Mouse (Mus musculus): ENCODE data around the gene Ackr3. TPM values are rescaled to one million over a fixed set of nuclear protein-coding genes. Genes with fewer than 3 reads are reported as not detected.
A peak's percentile ranks its signal among the peaks of the same experiment; 100 is the strongest.

Ackr3 gene
- polyA plus RNA-seq, 1 experiment from 2014 or later, result 14.6 TPM

DNA sequence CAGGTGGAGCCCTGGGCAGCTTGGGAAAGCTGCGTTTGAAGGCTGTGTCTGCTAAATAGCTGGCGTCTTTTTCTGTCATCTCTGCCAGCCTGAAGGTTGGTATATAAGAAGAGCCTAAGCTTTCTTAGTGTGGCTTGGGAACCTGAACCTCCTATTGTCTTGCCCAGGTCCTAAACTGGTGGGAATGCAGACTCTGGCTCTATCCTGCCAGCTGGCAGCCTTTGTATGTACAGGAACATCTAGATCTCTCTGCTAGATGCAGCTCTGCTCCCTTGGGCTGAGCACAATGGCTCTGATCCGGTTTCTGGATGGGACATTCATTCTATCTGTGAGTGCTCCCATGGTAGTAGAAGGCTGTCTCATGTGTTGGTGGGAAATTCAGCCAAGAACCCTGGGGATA, 2.9 kb downstream of the Ackr3 start:
- H3K9ac ChIP-seq (ENCODE audit: low read length), result peak overlapping the region; percentile 38; the same call in 1 of the 2 replicates
- no peak overlapping the region for H3K27ac ChIP-seq (replicated peaks)
- H3K4me1 ChIP-seq (replicated peaks; ENCODE audit: control insufficient read depth, insufficient read depth), result peaks cover 12% of the 10 kb centered on the region
- peak overlapping the region; percentile 65 for H3K4me2 ChIP-seq (replicated peaks; ENCODE audit: low read depth)
- no peak for TF ChIP-seq EP300 (optimal IDR thresholded peaks at IDR 0.05)
- no peak for TF ChIP-seq CTCF (IDR thresholded peaks at IDR 0.05; ENCODE audit: low read depth)
- H3K27me3 ChIP-seq (ENCODE audit: control insufficient read depth, insufficient read depth, low read length), result no peaks in the 10 kb centered on the region
- H3K9me3 ChIP-seq (ENCODE audit: control insufficient read depth, low read length), result no peaks in the 10 kb centered on the region
- 0 out of 2 replicates have a peak overlapping the region, but pooled peaks have one; percentile 10 for H3K4me3 ChIP-seq (ENCODE audit: low read depth, low read length)
- 41% methylated on average over 3 of the region's 3 CpGs for WGBS
- no peak for DNase-seq (ENCODE audit: low spot score)
- H3K36me3 ChIP-seq (ENCODE audit: control insufficient read depth, insufficient read depth, low read length), result no peaks in the 10 kb centered on the region
- no peak for ATAC-seq (ENCODE audit: low FRiP score, low TSS enrichment)

DNA sequence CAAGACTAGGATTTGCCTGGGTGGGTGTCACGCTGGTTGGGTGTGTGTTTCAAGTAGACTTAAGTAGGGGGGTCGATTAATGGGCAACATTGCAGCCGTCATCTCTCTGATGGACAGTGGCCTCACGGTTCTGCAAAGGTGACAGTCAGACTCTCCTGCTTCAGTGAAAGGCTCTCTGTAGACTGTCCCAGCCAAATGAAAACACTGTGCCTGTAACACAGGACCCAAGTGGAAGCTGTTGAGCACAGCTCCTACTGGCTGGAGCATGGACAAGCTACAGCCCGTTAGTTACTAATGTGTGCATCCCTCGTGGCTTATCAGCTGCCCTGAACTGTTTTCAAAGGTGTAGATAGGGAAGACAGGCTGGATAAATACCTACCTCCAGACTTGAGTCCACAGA, 3.5 kb downstream of the Ackr3 start:
- Histone ChIP-seq H3K27me3 (ENCODE audit: control insufficient read depth, insufficient read depth, low read length) (no peaks in the 10 kb centered on the region), H3K9ac (ENCODE audit: low read length) (no peak overlapping the region), H3K9me3 (ENCODE audit: control insufficient read depth, low read length) (no peaks in the 10 kb centered on the region), H3K27ac (replicated peaks) (no peak overlapping the region), H3K4me3 (ENCODE audit: low read depth, low read length) (no peak overlapping the region), H3K36me3 (ENCODE audit: control insufficient read depth, insufficient read depth, low read length) (no peaks in the 10 kb centered on the region), H3K4me1 (replicated peaks; ENCODE audit: control insufficient read depth, insufficient read depth) (peaks cover 12% of the 10 kb centered on the region), H3K4me2 (replicated peaks; ENCODE audit: low read depth) (peak overlapping the region; percentile 65)
- WGBS, result 53% methylated on average over 6 of the region's 6 CpGs
- ATAC-seq (ENCODE audit: low FRiP score, low TSS enrichment) (no peak), DNase-seq (ENCODE audit: low spot score) (no peak)
- no peak for TF ChIP-seq CTCF (IDR thresholded peaks at IDR 0.05; ENCODE audit: low read depth)
- TF ChIP-seq EP300 (optimal IDR thresholded peaks at IDR 0.05), result no peak

GRCm38 (mm10) chr1:90207739-90208502, 4.1 kb downstream of the Ackr3 start:
- Histone ChIP-seq H3K4me1 (replicated peaks; ENCODE audit: control insufficient read depth, insufficient read depth) (peaks cover 12% of the 10 kb centered on the region), H3K9ac (ENCODE audit: low read length) (no peak overlapping the region), H3K36me3 (ENCODE audit: control insufficient read depth, insufficient read depth, low read length) (no peaks in the 10 kb centered on the region), H3K27ac (replicated peaks) (no peak overlapping the region), H3K4me3 (ENCODE audit: low read depth, low read length) (no peak overlapping the region), H3K27me3 (ENCODE audit: control insufficient read depth, insufficient read depth, low read length) (no peaks in the 10 kb centered on the region), H3K4me2 (replicated peaks; ENCODE audit: low read depth) (peak overlapping the region; percentile 35; the same call in 1 of the 2 replicates), H3K9me3 (ENCODE audit: control insufficient read depth, low read length) (no peaks in the 10 kb centered on the region)
- 58% methylated on average over 6 of the region's 6 CpGs for WGBS
- ATAC-seq (ENCODE audit: low FRiP score, low TSS enrichment) (no peak), DNase-seq (ENCODE audit: low spot score) (no peak)
- TF ChIP-seq CTCF (IDR thresholded peaks at IDR 0.05; ENCODE audit: low read depth) (no peak), EP300 (optimal IDR thresholded peaks at IDR 0.05) (no peak)

GRCm38 (mm10) chr1:90208503-90208860, 4.7 kb downstream of the Ackr3 start:
- no peaks in the 10 kb centered on the region for H3K27me3 ChIP-seq (ENCODE audit: control insufficient read depth, insufficient read depth, low read length)
- no peak overlapping the region for H3K9ac ChIP-seq (ENCODE audit: low read length)
- no peak overlapping the region for H3K27ac ChIP-seq (replicated peaks)
- ATAC-seq (ENCODE audit: low FRiP score, low TSS enrichment) (no peak), DNase-seq (ENCODE audit: low spot score) (no peak)
- WGBS, result 56% methylated on average over 9 of the region's 9 CpGs
- no peaks in the 10 kb centered on the region for H3K9me3 ChIP-seq (ENCODE audit: control insufficient read depth, low read length)
- peak overlapping the region; percentile 35 for H3K4me2 ChIP-seq (replicated peaks; ENCODE audit: low read depth)
- no peaks in the 10 kb centered on the region for H3K36me3 ChIP-seq (ENCODE audit: control insufficient read depth, insufficient read depth, low read length)
- H3K4me3 ChIP-seq (ENCODE audit: low read depth, low read length), result peak overlapping the region; percentile 15; the same call in 1 of the 2 replicates
- TF ChIP-seq EP300 (optimal IDR thresholded peaks at IDR 0.05) (no peak), CTCF (IDR thresholded peaks at IDR 0.05; ENCODE audit: low read depth) (no peak)
- H3K4me1 ChIP-seq (replicated peaks; ENCODE audit: control insufficient read depth, insufficient read depth), result peaks cover 12% of the 10 kb centered on the region

- Histone ChIP-seq H3K4me2 (replicated peaks; ENCODE audit: low read depth) (peak overlapping the region; percentile 35), H3K9ac (ENCODE audit: low read length) (no peak overlapping the region), H3K36me3 (ENCODE audit: control insufficient read depth, insufficient read depth, low read length) (no peaks in the 10 kb centered on the region), H3K27ac (replicated peaks) (no peak overlapping the region), H3K9me3 (ENCODE audit: control insufficient read depth, low read length) (no peaks in the 10 kb centered on the region), H3K27me3 (ENCODE audit: control insufficient read depth, insufficient read depth, low read length) (no peaks in the 10 kb centered on the region), H3K4me3 (ENCODE audit: low read depth, low read length) (no peak overlapping the region), H3K4me1 (replicated peaks; ENCODE audit: control insufficient read depth, insufficient read depth) (peaks cover 12% of the 10 kb centered on the region)
- no peak for TF ChIP-seq CTCF (IDR thresholded peaks at IDR 0.05; ENCODE audit: low read depth)
- no peak for TF ChIP-seq EP300 (optimal IDR thresholded peaks at IDR 0.05)
- no peak for DNase-seq (ENCODE audit: low spot score)
- no peak for ATAC-seq (ENCODE audit: low FRiP score, low TSS enrichment)
- 66% methylated on average over 5 of the region's 5 CpGs for WGBS
Observed at GRCm38 (mm10) chr1:90209069-90209468, 5.3 kb downstream of the Ackr3 start.

DNA sequence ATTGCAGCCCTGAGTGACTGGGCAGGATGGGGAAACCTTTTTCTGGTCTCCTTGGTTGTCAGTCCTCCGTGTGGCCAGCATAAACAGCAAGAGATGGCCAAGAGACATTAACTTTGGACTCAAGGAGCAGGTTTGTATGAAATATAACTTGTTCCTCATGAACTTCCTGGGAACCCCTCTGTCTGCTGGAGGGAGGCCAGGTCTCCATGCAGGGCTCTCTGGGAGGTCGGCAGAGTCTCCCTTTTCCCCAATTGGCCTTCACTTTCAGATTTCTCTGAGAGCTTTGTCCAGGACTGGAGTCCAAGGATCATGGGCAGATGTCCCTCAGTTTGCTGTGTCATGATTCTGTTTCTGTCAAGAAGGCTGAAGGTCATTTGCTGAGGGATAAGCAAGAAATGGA, 6.0 kb downstream of the Ackr3 start:
- ATAC-seq (ENCODE audit: low FRiP score, low TSS enrichment) (no peak), DNase-seq (ENCODE audit: low spot score) (no peak)
- no peak overlapping the region for H3K4me2 ChIP-seq (replicated peaks; ENCODE audit: low read depth)
- H3K9ac ChIP-seq (ENCODE audit: low read length), result no peak overlapping the region
- H3K27ac ChIP-seq (replicated peaks), result no peak overlapping the region
- TF ChIP-seq CTCF (IDR thresholded peaks at IDR 0.05; ENCODE audit: low read depth) (no peak), EP300 (optimal IDR thresholded peaks at IDR 0.05) (no peak)
- no peak overlapping the region for H3K4me3 ChIP-seq (ENCODE audit: low read depth, low read length)
- 22% methylated on average over 2 of the region's 2 CpGs for WGBS
- H3K36me3 ChIP-seq (ENCODE audit: control insufficient read depth, insufficient read depth, low read length), result no peaks in the 10 kb centered on the region
- H3K27me3 ChIP-seq (ENCODE audit: control insufficient read depth, insufficient read depth, low read length), result no peaks in the 10 kb centered on the region
- no peaks in the 10 kb centered on the region for H3K9me3 ChIP-seq (ENCODE audit: control insufficient read depth, low read length)
- H3K4me1 ChIP-seq (replicated peaks; ENCODE audit: control insufficient read depth, insufficient read depth), result peaks cover 12% of the 10 kb centered on the region
